Mouse (Mus musculus) liver, embryonic 13.5 days (tissue): Measurements from ENCODE around the gene Zfp277. TPM values are rescaled to one million over a fixed set of nuclear protein-coding genes. Genes with fewer than 3 reads are reported as not detected.

Source experiments
- ATAC-seq: fragments of 200-750 bp; cut with Nextera tagmentation; 2 replicates; pipeline ENCODE4 v1.8.0; 2017; ENCODE audit warnings: low read depth, mild to moderate bottlenecking, moderate number of reproducible peaks, moderate library complexity
- DNase-seq: peaks from one replicate; pipeline ENCODE4 v3.0.0; 2022
- H3K27ac ChIP-seq: fragments of 300-500 bp; sonication (generic); 2 replicates; pipeline ENCODE4 v1.5.1; 2015; ENCODE audit warnings: moderate library complexity, mild to moderate bottlenecking, inconsistent platforms
- H3K27me3 ChIP-seq: fragments of 300-500 bp; sonication (generic); 2 replicates; pipeline ENCODE4 v1.6.1; 2015; ENCODE audit warnings: mild to moderate bottlenecking, inconsistent platforms
- H3K36me3 ChIP-seq: fragments of 300-500 bp; sonication (generic); 2 replicates; pipeline ENCODE4 v1.6.1; 2015; ENCODE audit warnings: mild to moderate bottlenecking, inconsistent platforms
- H3K4me1 ChIP-seq: fragments of 300-500 bp; sonication (generic); replicated peaks from 2 replicates; pipeline ENCODE4 v1.6.1; 2015; ENCODE audit warnings: inconsistent platforms
- H3K4me2 ChIP-seq: fragments of 300-500 bp; sonication (generic); 2 replicates; pipeline ENCODE4 v1.6.1; 2015; ENCODE audit warnings: inconsistent platforms, mild to moderate bottlenecking, moderate library complexity
- H3K4me3 ChIP-seq: fragments of 300-500 bp; sonication (generic); replicated peaks from 2 replicates; pipeline ENCODE4 v1.5.1; 2015; ENCODE audit warnings: mild to moderate bottlenecking, inconsistent platforms
- H3K9ac ChIP-seq: fragments of 300-500 bp; sonication (generic); 2 replicates; pipeline ENCODE4 v1.6.1; 2015; ENCODE audit warnings: mild to moderate bottlenecking, inconsistent platforms
- H3K9me3 ChIP-seq: fragments of 300-500 bp; sonication (generic); replicated peaks from 2 replicates; pipeline ENCODE4 v1.6.1; 2016; ENCODE audit warnings: inconsistent platforms
- WGBS: fragments of 180-500 bp; shearing (Covaris S2); methylation state at CpG from one replicate; pipeline ENCODE4 v1.1.7; 2015; ENCODE audit not compliant: insufficient replicate concordance; 5-methylcytosine and 5-hydroxymethylcytosine counted together
- polyA plus RNA-seq: library from polyadenylated mRNA; unstranded; fragments of >200 nt; fragmentation: Nextera tagmentation; extraction: Ambion mirVana; gene quantifications from 2 replicates; pipeline ENCODE4 v1.2.1, GENCODE M21; 2015

The Zfp277 gene
- polyA plus RNA-seq, 1 experiment from 2014 or later = 9.3 TPM

DNA sequence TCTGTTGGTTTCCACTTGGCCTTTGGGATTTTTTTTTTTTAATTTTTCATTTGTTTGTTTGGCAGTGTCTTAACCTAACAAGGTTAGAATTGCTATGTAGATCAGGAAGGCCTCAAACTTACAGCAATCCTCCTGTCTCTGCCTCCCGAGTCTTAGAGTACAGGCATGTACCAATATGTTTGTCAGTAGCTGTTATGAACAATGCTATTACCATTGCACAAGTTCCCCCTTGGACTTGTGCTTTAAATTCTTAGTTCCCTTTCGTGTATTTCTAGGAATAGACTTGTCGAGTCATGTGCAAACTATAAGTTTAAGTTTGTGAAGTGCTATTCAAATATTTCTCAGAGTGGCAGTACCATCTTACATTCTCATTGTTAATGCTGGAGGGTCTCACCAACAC is 168.1 kb downstream of the Zfp277 start:
- WGBS = 42% methylated on average over 3 of the region's 3 CpGs
- Histone ChIP-seq H3K27me3 (no peaks in the 10 kb centered on the region), H3K9ac (no peak overlapping the region), H3K9me3 (no peaks in the 10 kb centered on the region), H3K4me3 (no peak overlapping the region), H3K4me2 (no peak overlapping the region), H3K36me3 (no peaks in the 10 kb centered on the region), H3K27ac (no peak overlapping the region), H3K4me1 (no peaks in the 10 kb centered on the region)
- DNase-seq (no peak), ATAC-seq (no peak)

DNA sequence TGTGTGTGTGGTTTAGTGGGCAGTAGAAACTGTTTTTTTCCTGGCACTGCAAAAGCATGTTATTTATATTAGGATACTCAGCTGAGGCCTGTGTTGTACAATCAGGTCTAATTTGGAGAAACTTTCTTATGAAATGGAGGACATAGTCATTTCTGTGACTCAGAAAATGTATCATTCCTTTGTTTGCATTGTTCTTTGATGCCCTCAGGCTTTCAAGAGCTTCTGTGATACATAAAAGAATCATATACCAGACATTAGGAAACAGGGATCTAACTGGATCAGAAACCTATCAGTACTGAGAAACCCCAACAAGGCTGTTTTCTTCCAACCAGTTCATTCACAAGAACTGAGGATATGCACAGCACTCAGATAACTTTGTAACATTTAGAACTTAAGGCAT is 170.8 kb downstream of the Zfp277 start:
- H3K4me2 ChIP-seq = no peak overlapping the region
- no peak overlapping the region for H3K4me3 ChIP-seq
- H3K27ac ChIP-seq = no peak overlapping the region
- no peak for ATAC-seq
- H3K36me3 ChIP-seq = no peaks in the 10 kb centered on the region
- no peak overlapping the region for H3K9ac ChIP-seq
- no peaks in the 10 kb centered on the region for H3K4me1 ChIP-seq
- H3K9me3 ChIP-seq = no peaks in the 10 kb centered on the region
- no peak for DNase-seq
- no peaks in the 10 kb centered on the region for H3K27me3 ChIP-seq

- Histone ChIP-seq H3K36me3 (no peaks in the 10 kb centered on the region), H3K9ac (no peak overlapping the region), H3K27me3 (no peaks in the 10 kb centered on the region), H3K9me3 (no peaks in the 10 kb centered on the region), H3K4me3 (no peak overlapping the region), H3K4me1 (no peaks in the 10 kb centered on the region), H3K4me2 (no peak overlapping the region), H3K27ac (no peak overlapping the region)
- 25% methylated on average over 4 of the region's 4 CpGs for WGBS
- ATAC-seq (no peak), DNase-seq (no peak)
These were observed 172.4 kb downstream of the Zfp277 start for GRCm38 (mm10) chr12:40273339-40273738.

DNA sequence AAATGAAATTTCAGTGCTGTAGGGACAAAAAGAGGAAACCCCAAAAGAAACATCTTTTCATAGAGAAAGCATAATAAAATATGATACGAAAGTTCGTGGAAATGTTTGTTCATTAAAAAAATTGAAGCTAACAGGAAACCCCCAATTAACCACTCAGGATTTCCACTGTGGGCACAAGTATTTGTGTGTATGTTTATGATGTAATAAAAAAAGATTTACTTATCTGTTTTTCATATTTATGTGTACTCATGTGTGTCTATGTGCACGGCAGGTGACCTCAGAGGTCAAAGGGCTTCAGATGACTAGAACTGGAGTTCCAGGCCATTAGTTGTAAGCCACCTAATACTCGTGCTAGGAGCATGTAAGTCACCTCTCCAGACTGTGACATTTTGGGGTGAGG is 173.0 kb downstream of the Zfp277 start:
- Histone ChIP-seq H3K27ac (no peak overlapping the region), H3K27me3 (no peaks in the 10 kb centered on the region), H3K4me2 (no peak overlapping the region), H3K4me3 (no peak overlapping the region), H3K36me3 (no peaks in the 10 kb centered on the region), H3K9ac (no peak overlapping the region), H3K4me1 (no peaks in the 10 kb centered on the region), H3K9me3 (no peaks in the 10 kb centered on the region)
- ATAC-seq (no peak), DNase-seq (no peak)
- WGBS = 66% methylated on average over 4 of the region's 4 CpGs

GRCm38 (mm10) chr12:40268313-40268712 is 177.4 kb downstream of the Zfp277 start:
- Histone ChIP-seq H3K9ac (no peak overlapping the region), H3K4me1 (no peaks in the 10 kb centered on the region), H3K36me3 (no peaks in the 10 kb centered on the region), H3K27me3 (no peaks in the 10 kb centered on the region), H3K27ac (no peak overlapping the region), H3K4me2 (no peak overlapping the region), H3K9me3 (no peaks in the 10 kb centered on the region), H3K4me3 (no peak overlapping the region)
- 44% methylated on average over 2 of the region's 2 CpGs for WGBS
- DNase-seq (no peak), ATAC-seq (no peak)

Other genes starting within 250 kb of the Zfp277 start
- gene Lsmem1, start 246.4 kb downstream of the Zfp277 start, polyA plus RNA-seq = 0.10 TPM in 1 of 2 replicates, not detected in the other
- 73.9 and 80.1 TPM in 2 replicates for gene Ifrd1, start 197.4 kb downstream of the Zfp277 start, polyA plus RNA-seq
- gene Dock4, start 50 bp upstream of the Zfp277 start, polyA plus RNA-seq = 0.61 and 0.75 TPM in 2 replicates